Comparison of ENCODE assay signal across 11 mouse cellular contexts in genomic region chr14:74883204-74883603, GRCm38 (mm10).
DNase-seq lines count a peak whose midpoint lies in the region; ATAC-seq and TF ChIP-seq lines count a peak whose summit lies in the region.
"Had no signal": no experiment of that assay in that cellular context is flagged by ENCODE, and none has a peak within 500 bp of the region (broad histone marks: within the 10 kb centered on the region; RNA-seq: fewer than 3 reads in every experiment).

No protein-coding gene starts in this region.

- H3K9ac ChIP-seq in heart, embryonic 13.5 days: no peak overlapping the region
- H3K9ac ChIP-seq in lung, embryonic 14.5 days: peak overlapping the region; percentile 16
- H3K9ac ChIP-seq in stomach, postnatal 0 days (ENCODE audit: low read length): no peak overlapping the region
- H3K9ac ChIP-seq in liver, postnatal 0 days (replicated peaks): no peak overlapping the region
- H3K9ac ChIP-seq: liver, embryonic 13.5 days had no signal

- peak overlapping the region; percentile 21 for H3K27ac ChIP-seq in heart, embryonic 13.5 days (replicated peaks)
- no peak overlapping the region for H3K27ac ChIP-seq in lung, embryonic 14.5 days (ENCODE audit: low read depth)
- H3K27ac ChIP-seq in stomach, postnatal 0 days (replicated peaks): peak overlapping the region; percentile 3; the same call in 1 of the 2 replicates
- no peak overlapping the region for H3K27ac ChIP-seq in liver, postnatal 0 days (ENCODE audit: low read depth)
- H3K27ac ChIP-seq: hindbrain, embryonic 10.5 days; liver, embryonic 13.5 days had no signal

- no peak for TF ChIP-seq EP300 in stomach, postnatal 0 days (optimal IDR thresholded peaks at IDR 0.05)
- no peak for TF ChIP-seq EP300 in liver, postnatal 0 days (IDR thresholded peaks at IDR 0.05; ENCODE audit: low read depth)

- no peak for DNase-seq in heart, postnatal 36 days
- no peak for DNase-seq in lung, embryonic 14.5 days
- no peak for DNase-seq in lung, postnatal 36 days
- peak; percentile 64 to 66 for DNase-seq in left cerebral cortex, postnatal 14 days (ENCODE audit: low spot score in 2 of 2)
- DNase-seq in stomach, postnatal 0 days (ENCODE audit: low spot score): no peak
- no peak for DNase-seq in liver, postnatal 0 days
- DNase-seq in natural killer cell, adult 2 months (ENCODE audit: low spot score in 2 of 2): no peak
- DNase-seq: liver, embryonic 13.5 days; thymus, adult 18-20 months had no signal

- WGBS in heart, embryonic 13.5 days: 34% methylated on average over 11 of the region's 11 CpGs
- 14% methylated on average over 11 of the region's 11 CpGs for WGBS in lung, embryonic 14.5 days
- 36% methylated on average over 11 of the region's 11 CpGs for WGBS in stomach, postnatal 0 days
- 70% methylated on average over 11 of the region's 11 CpGs for WGBS in liver, postnatal 0 days (ENCODE audit: insufficient replicate concordance)

- H3K4me3 ChIP-seq in heart, embryonic 13.5 days: no peak overlapping the region
- no peak overlapping the region for H3K4me3 ChIP-seq in lung, embryonic 14.5 days (ENCODE audit: low read depth, low read length)
- no peak overlapping the region for H3K4me3 ChIP-seq in stomach, postnatal 0 days (ENCODE audit: low read depth, low read length)
- no peak overlapping the region for H3K4me3 ChIP-seq in liver, postnatal 0 days (ENCODE audit: low read depth, low read length)
- H3K4me3 ChIP-seq: hindbrain, embryonic 10.5 days; liver, embryonic 13.5 days had no signal

- H3K4me2 ChIP-seq in heart, embryonic 13.5 days: peak overlapping the region; percentile 45
- H3K4me2 ChIP-seq in lung, embryonic 14.5 days: peak overlapping the region; percentile 43; the same call in 1 of the 2 replicates
- H3K4me2 ChIP-seq in stomach, postnatal 0 days (replicated peaks; ENCODE audit: low read depth): no peak overlapping the region; the same call in 1 of the 2 replicates
- no peak overlapping the region for H3K4me2 ChIP-seq in liver, postnatal 0 days (ENCODE audit: low read depth, low read length)
- H3K4me2 ChIP-seq: liver, embryonic 13.5 days had no signal

- peaks cover 55% of the 10 kb centered on the region for H3K4me1 ChIP-seq in heart, embryonic 13.5 days
- peaks cover 28% of the 10 kb centered on the region for H3K4me1 ChIP-seq in lung, embryonic 14.5 days (ENCODE audit: insufficient read depth)
- H3K4me1 ChIP-seq in stomach, postnatal 0 days (replicated peaks; ENCODE audit: control insufficient read depth, insufficient read depth): peaks cover 6% of the 10 kb centered on the region; the same call in 1 of the 2 replicates
- peaks cover 8% of the 10 kb centered on the region for H3K4me1 ChIP-seq in liver, postnatal 0 days (ENCODE audit: insufficient read depth)

- TF ChIP-seq CTCF in lung, embryonic 14.5 days (IDR thresholded peaks at IDR 0.05; ENCODE audit: low read depth): no peak
- no peak for TF ChIP-seq CTCF in stomach, postnatal 0 days (IDR thresholded peaks at IDR 0.05; ENCODE audit: low read depth)
- TF ChIP-seq CTCF in liver, postnatal 0 days (IDR thresholded peaks at IDR 0.05; ENCODE audit: low read depth): no peak

- intact Hi-C loops in heart, postnatal 36 days (cut with DNase I): loop anchor here (5.0 kb wide), 1 partner anchor 36 kb away; no protein-coding TSS in a partner anchor
- intact Hi-C loops in left cerebral cortex, postnatal 14 days (cut with DNase I): no loop called here

- ATAC-seq in heart, embryonic 13.5 days (ENCODE audit: extremely low read depth, insufficient number of reproducible peaks, low FRiP score, low TSS enrichment): no peak
- no peak for ATAC-seq in lung, embryonic 14.5 days (ENCODE audit: insufficient read depth)
- ATAC-seq in stomach, postnatal 0 days (ENCODE audit: low FRiP score, low TSS enrichment): peak; percentile 60
- ATAC-seq in liver, postnatal 0 days: no peak

- H3K9me3 ChIP-seq in heart, embryonic 13.5 days: no peaks in the 10 kb centered on the region
- H3K9me3 ChIP-seq in lung, embryonic 14.5 days (ENCODE audit: low read depth, low read length): no peaks in the 10 kb centered on the region
- H3K9me3 ChIP-seq in stomach, postnatal 0 days (ENCODE audit: control insufficient read depth, low read length): no peaks in the 10 kb centered on the region
- no peaks in the 10 kb centered on the region for H3K9me3 ChIP-seq in liver, postnatal 0 days (ENCODE audit: low read length)
- H3K9me3 ChIP-seq: hindbrain, embryonic 10.5 days; liver, embryonic 13.5 days had no signal

- H3K36me3 ChIP-seq in heart, embryonic 13.5 days: no peaks in the 10 kb centered on the region
- H3K36me3 ChIP-seq in lung, embryonic 14.5 days (ENCODE audit: insufficient read depth): no peaks in the 10 kb centered on the region
- no peaks in the 10 kb centered on the region for H3K36me3 ChIP-seq in stomach, postnatal 0 days (ENCODE audit: control insufficient read depth, insufficient read depth, low read length)
- H3K36me3 ChIP-seq in liver, postnatal 0 days (replicated peaks; ENCODE audit: insufficient read depth, low read length): no peaks in the 10 kb centered on the region
- H3K36me3 ChIP-seq: hindbrain, embryonic 10.5 days; liver, embryonic 13.5 days had no signal

- H3K27me3 ChIP-seq in heart, embryonic 13.5 days (replicated peaks): no peaks in the 10 kb centered on the region
- no peaks in the 10 kb centered on the region for H3K27me3 ChIP-seq in lung, embryonic 14.5 days (ENCODE audit: insufficient read depth, low read length)
- H3K27me3 ChIP-seq in stomach, postnatal 0 days (ENCODE audit: control insufficient read depth, insufficient read depth, low read length): no peaks in the 10 kb centered on the region
- H3K27me3 ChIP-seq in liver, postnatal 0 days (ENCODE audit: insufficient read depth, low read length): no peaks in the 10 kb centered on the region
- H3K27me3 ChIP-seq: liver, embryonic 13.5 days had no signal

Comparison
In these comparisons a context has a peak if more than half of its experiments do, and no peak if none do; other contexts are left out.
1. H3K27ac ChIP-seq: peak in heart, embryonic 13.5 days (single experiment) and stomach, postnatal 0 days (single experiment); none in lung, embryonic 14.5 days (single experiment) and liver, postnatal 0 days (single experiment).
2. H3K4me2 ChIP-seq: peak in heart, embryonic 13.5 days (single experiment) and lung, embryonic 14.5 days (single experiment); none in stomach, postnatal 0 days (single experiment) and liver, postnatal 0 days (single experiment).
3. DNase-seq: peak in left cerebral cortex, postnatal 14 days (2 of 2); none in heart, postnatal 36 days (0 of 2), lung, embryonic 14.5 days (single experiment), lung, postnatal 36 days (single experiment), stomach, postnatal 0 days (single experiment), liver, postnatal 0 days (single experiment) and natural killer cell, adult 2 months (0 of 2).